Mouse (Mus musculus) cortical plate, adult 2 months (tissue): ENCODE data around the gene Ppcdc.

Experiments used
- CTCF ChIP-seq: fragments of 200-500 bp; IDR thresholded peaks from 2 replicates; pipeline ENCODE4 v1.5.1; 2011; ENCODE audit warnings: mild to moderate bottlenecking, control low read depth, low read length; ENCODE audit not compliant: insufficient read depth; ENCODE audit errors: extremely low read depth
- POLR2A ChIP-seq: fragments of 200-500 bp; IDR thresholded peaks from 2 replicates; pipeline ENCODE4 v1.6.1; 2011; ENCODE audit warnings: mild to moderate bottlenecking, low read length, control low read depth; ENCODE audit not compliant: insufficient read depth; ENCODE audit errors: extremely low read depth

GRCm38 (mm10) chr9:57389131-57389530, 50.8 kb downstream of the Ppcdc start:
- TF ChIP-seq CTCF (no peak), POLR2A (no peak)
